Mouse (Mus musculus): ENCODE results near the gene Rbsn. TPM values are rescaled to one million over a fixed set of nuclear protein-coding genes. Genes with fewer than 3 reads are reported as not detected.

Gene Rbsn
- 14.5 TPM for polyA plus RNA-seq (2012; fragmentation: generic; extraction: Trizol)

DNA sequence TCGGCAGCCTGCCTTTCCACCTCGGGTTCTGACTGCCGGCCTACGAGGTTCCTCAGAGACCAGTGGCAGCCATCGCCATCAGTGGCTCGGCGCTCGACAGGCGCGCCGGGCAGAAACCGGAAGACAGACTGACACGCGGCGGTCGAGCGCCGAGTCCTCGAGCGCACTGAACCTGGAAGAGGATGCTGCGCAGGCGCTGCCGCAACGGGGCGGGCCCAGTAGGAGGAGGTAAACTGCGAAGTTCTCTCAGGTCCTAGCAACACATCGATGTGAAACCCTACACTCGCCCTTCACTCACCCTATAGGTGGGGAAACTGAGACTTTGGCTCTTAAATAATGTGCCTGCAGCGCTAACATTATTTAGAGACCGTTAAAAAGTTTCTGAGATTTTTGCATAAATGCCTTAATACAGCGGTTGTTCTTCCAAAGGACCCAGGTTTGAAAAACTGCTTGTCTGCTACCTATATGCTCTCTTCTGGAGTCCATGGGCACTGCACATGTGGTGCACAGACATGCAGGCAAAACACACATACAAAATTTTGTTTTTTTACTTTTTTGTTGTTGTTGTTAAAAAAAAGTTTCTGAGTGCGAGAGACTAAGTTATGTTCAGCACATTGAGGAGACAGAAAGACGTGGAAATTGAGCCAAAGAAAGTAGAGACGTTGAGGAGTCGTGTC lies at the start of gene Rbsn:
TSS of gene Rbsn (minus strand) at position 153 of the 677 bp plus-strand sequence.
- peaks cover 3% of the 10 kb centered on the region for H3K27me3 ChIP-seq (ENCODE audit: control insufficient read depth, insufficient read depth, insufficient read length)
- peak within 1 kb of the TSS; percentile 92 for H3K4me3 ChIP-seq
- H3K79me2 ChIP-seq (ENCODE audit: control insufficient read depth, insufficient read depth) = peaks cover 20% of the 10 kb centered on the region
- H3K36me3 ChIP-seq (ENCODE audit: control insufficient read depth, insufficient read depth) = no peaks in the 10 kb centered on the region
- H3K4me2 ChIP-seq (ENCODE audit: low read depth) = peak within 1 kb of the TSS; percentile 98
- peak; percentile 50 for TF ChIP-seq POLR2AphosphoS2 (IDR thresholded peaks at IDR 0.05; ENCODE audit: insufficient read length, low read depth)
- peak in 1 of 3 experiments; percentile 20 for TF ChIP-seq MYOG (IDR thresholded peaks at IDR 0.05; ENCODE audit: control insufficient read depth in 1 of 3, insufficient read depth in 1 of 3, insufficient read length in 2 of 3, low read depth in 2 of 3)
- TF ChIP-seq SRF (IDR thresholded peaks at IDR 0.05; ENCODE audit: control insufficient read depth, insufficient read length, low read depth) = peak; percentile 76
- TF ChIP-seq TCF3 (IDR thresholded peaks at IDR 0.05; ENCODE audit: insufficient read length, low read depth) = no peak
- peak; percentile 79 for TF ChIP-seq POLR2A (IDR thresholded peaks at IDR 0.05; ENCODE audit: insufficient read length, low read depth)
- H3ac ChIP-seq (ENCODE audit: control insufficient read depth, insufficient read length) = peak within 1 kb of the TSS; percentile 89

DNA sequence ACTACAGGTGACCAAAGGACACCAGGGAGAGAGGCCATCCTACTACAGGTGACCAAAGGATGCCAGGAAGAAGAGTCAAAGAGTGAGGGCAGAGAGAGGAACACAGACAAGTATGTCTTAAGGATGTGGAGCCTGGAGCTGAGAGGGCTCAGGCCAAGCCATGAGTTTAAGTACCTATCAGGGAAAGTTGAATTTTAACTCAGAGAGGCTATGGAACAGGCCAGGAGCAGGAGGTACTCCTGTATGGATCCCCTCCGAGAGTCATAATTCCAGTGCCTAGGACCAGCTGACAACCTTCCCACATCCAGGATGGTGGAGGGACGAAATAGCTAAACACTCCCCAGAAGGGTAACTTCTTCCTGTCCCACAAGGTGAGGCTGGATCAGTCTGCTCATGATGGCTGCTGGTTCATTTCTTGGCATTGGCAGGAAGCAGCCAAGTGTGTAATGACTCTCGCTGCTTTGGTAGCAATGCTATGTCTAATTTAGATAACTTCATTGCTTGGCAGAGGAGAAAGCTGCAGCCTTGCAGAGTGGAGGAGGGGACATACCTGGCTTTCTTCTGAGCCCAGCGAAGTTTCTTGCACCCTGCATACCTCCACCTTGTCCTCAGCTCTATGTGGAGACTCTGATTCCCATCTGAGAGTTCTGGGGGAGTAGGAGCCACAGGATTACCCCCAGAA lies 46.6 kb upstream of the Rbsn start:
- H3K79me2 ChIP-seq (ENCODE audit: control insufficient read depth, insufficient read depth) = no peaks in the 10 kb centered on the region
- no peaks in the 10 kb centered on the region for H3K36me3 ChIP-seq (ENCODE audit: control insufficient read depth, insufficient read depth)
- H3K4me2 ChIP-seq (ENCODE audit: low read depth) = no peak overlapping the region
- peaks cover 18% of the 10 kb centered on the region for H3K27me3 ChIP-seq (ENCODE audit: control insufficient read depth, insufficient read depth, insufficient read length)
- TF ChIP-seq E2F4 (IDR thresholded peaks at IDR 0.05; ENCODE audit: insufficient read depth) (no peak), MAX (IDR thresholded peaks at IDR 0.05; ENCODE audit: low read depth) (no peak), REST (IDR thresholded peaks at IDR 0.05; ENCODE audit: insufficient read depth, insufficient read length) (no peak)
- no peak overlapping the region for H3ac ChIP-seq (ENCODE audit: control insufficient read depth, insufficient read length)
- no peak overlapping the region for H3K4me3 ChIP-seq

DNA sequence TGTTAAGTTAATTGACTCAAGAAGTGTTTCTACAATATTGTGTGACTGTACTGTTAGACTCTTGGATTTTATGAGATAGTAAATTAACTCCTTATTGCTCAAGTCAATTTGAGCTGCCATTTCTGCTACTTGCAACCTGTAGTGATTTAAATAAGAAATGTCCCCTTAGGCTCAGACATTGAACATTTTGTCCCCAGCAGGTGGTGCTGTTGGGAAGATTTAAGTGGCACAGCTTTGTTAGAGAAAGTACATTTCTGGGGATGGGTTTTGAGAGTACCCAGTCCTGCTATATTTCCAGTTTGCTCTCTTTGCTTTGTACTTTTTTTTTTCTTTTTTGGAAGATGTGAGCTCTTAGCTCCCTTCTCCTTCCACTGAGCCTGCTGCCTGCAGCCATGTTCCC lies 40.6 kb upstream of the Rbsn start:
- Histone ChIP-seq H3K4me3 (no peak overlapping the region), H3K4me2 (ENCODE audit: low read depth) (no peak overlapping the region), H3K79me2 (ENCODE audit: control insufficient read depth, insufficient read depth) (no peaks in the 10 kb centered on the region), H3K27me3 (ENCODE audit: control insufficient read depth, insufficient read depth, insufficient read length) (no peaks in the 10 kb centered on the region), H3ac (ENCODE audit: control insufficient read depth, insufficient read length) (no peak overlapping the region), H3K36me3 (ENCODE audit: control insufficient read depth, insufficient read depth) (no peaks in the 10 kb centered on the region)
- TF ChIP-seq USF1 (IDR thresholded peaks at IDR 0.05; ENCODE audit: low read depth) = no peak
- no peak for TF ChIP-seq MYOD1 (IDR thresholded peaks at IDR 0.05; ENCODE audit: control insufficient read depth in 1 of 3, insufficient read length in 2 of 3, low read depth in 2 of 3)
- TF ChIP-seq MYOG (IDR thresholded peaks at IDR 0.05; ENCODE audit: control insufficient read depth in 1 of 3, insufficient read depth in 1 of 3, insufficient read length in 2 of 3, low read depth in 2 of 3) = no peak
- TF ChIP-seq REST (IDR thresholded peaks at IDR 0.05; ENCODE audit: insufficient read depth, insufficient read length) = no peak
- TF ChIP-seq SRF (IDR thresholded peaks at IDR 0.05; ENCODE audit: control insufficient read depth, insufficient read length, low read depth) = no peak
- TF ChIP-seq POLR2AphosphoS2 (IDR thresholded peaks at IDR 0.05; ENCODE audit: insufficient read length, low read depth) = no peak
- TF ChIP-seq POLR2A (IDR thresholded peaks at IDR 0.05; ENCODE audit: insufficient read length, low read depth) = no peak
- TF ChIP-seq E2F4 (IDR thresholded peaks at IDR 0.05; ENCODE audit: insufficient read depth) = no peak
- TF ChIP-seq CEBPB (IDR thresholded peaks at IDR 0.05; ENCODE audit: insufficient read depth, poor library complexity, severe bottlenecking) = no peak
- no peak for TF ChIP-seq MAX (IDR thresholded peaks at IDR 0.05; ENCODE audit: low read depth)
- no peak for TF ChIP-seq TCF12 (IDR thresholded peaks at IDR 0.05; ENCODE audit: insufficient read depth, poor library complexity, severe bottlenecking)
- no peak for TF ChIP-seq TCF3 (IDR thresholded peaks at IDR 0.05; ENCODE audit: insufficient read length, low read depth)

DNA sequence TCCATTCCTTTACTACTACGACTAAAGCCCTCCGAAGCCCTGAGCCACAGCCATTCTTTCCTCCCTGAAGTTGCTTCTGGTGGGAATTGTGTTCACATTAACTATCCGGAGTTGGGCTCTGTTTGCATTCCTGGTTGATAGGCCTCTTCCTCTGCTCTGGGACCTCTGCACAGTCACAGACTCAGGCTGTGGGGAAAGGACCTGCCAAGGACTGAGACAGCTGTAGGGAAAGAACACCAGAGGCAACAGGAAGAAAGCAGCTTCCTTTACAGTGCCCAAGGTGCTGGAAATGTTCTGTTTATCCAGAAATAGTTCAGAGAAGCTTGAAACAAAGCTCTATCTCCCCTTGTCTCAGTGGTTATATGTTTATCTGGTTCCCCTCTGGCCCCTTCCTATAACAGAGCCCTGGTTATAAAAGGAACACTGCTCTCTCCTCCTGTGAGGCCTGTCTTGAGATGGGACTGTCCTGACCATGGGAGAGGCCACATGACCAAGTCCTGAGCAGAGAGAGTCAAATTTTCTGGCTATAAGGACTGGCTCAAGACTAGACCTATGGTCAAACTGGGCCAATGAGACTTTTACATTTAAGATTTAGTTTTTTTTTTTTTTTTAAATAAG lies 38.6 kb upstream of the Rbsn start:
- H3K36me3 ChIP-seq (ENCODE audit: control insufficient read depth, insufficient read depth) = no peaks in the 10 kb centered on the region
- no peak overlapping the region for H3K4me3 ChIP-seq
- TF ChIP-seq REST (IDR thresholded peaks at IDR 0.05; ENCODE audit: insufficient read depth, insufficient read length) (no peak), POLR2A (IDR thresholded peaks at IDR 0.05; ENCODE audit: insufficient read length, low read depth) (no peak), POLR2AphosphoS2 (IDR thresholded peaks at IDR 0.05; ENCODE audit: insufficient read length, low read depth) (no peak), MAX (IDR thresholded peaks at IDR 0.05; ENCODE audit: low read depth) (no peak), E2F4 (IDR thresholded peaks at IDR 0.05; ENCODE audit: insufficient read depth) (no peak), TCF3 (IDR thresholded peaks at IDR 0.05; ENCODE audit: insufficient read length, low read depth) (no peak), SRF (IDR thresholded peaks at IDR 0.05; ENCODE audit: control insufficient read depth, insufficient read length, low read depth) (no peak), MYOD1 (IDR thresholded peaks at IDR 0.05; ENCODE audit: control insufficient read depth in 1 of 3, insufficient read length in 2 of 3, low read depth in 2 of 3) (no peak), MYOG (IDR thresholded peaks at IDR 0.05; ENCODE audit: control insufficient read depth in 1 of 3, insufficient read depth in 1 of 3, insufficient read length in 2 of 3, low read depth in 2 of 3) (no peak), USF1 (IDR thresholded peaks at IDR 0.05; ENCODE audit: low read depth) (no peak), TCF12 (IDR thresholded peaks at IDR 0.05; ENCODE audit: insufficient read depth, poor library complexity, severe bottlenecking) (no peak), CEBPB (IDR thresholded peaks at IDR 0.05; ENCODE audit: insufficient read depth, poor library complexity, severe bottlenecking) (no peak)
- no peaks in the 10 kb centered on the region for H3K79me2 ChIP-seq (ENCODE audit: control insufficient read depth, insufficient read depth)
- H3K4me2 ChIP-seq (ENCODE audit: low read depth) = no peak overlapping the region
- H3K27me3 ChIP-seq (ENCODE audit: control insufficient read depth, insufficient read depth, insufficient read length) = no peaks in the 10 kb centered on the region
- no peak overlapping the region for H3ac ChIP-seq (ENCODE audit: control insufficient read depth, insufficient read length)
